Mouse (Mus musculus): Measurements from ENCODE around the gene Ccnd3. TPM values are rescaled to one million over a fixed set of nuclear protein-coding genes. Genes with fewer than 3 reads are reported as not detected.

Ccnd3 gene
- polyA plus RNA-seq, 1 experiment, result 1,622 TPM

GRCm38 (mm10) chr17:47552994-47553393, 48.1 kb downstream of the Ccnd3 start:
- Histone ChIP-seq H3K27ac (ENCODE audit: control insufficient read depth, insufficient read depth, low read length) (peak overlapping the region; percentile 39; the same call in 1 of the 2 replicates), H3K36me3 (ENCODE audit: control insufficient read depth, insufficient read depth, low read length) (peaks cover 32% of the 10 kb centered on the region), H3K4me1 (replicated peaks; ENCODE audit: control insufficient read depth, insufficient read depth, low read length) (peaks cover 50% of the 10 kb centered on the region), H3K27me3 (ENCODE audit: control insufficient read depth, insufficient read depth, low read length) (no peaks in the 10 kb centered on the region), H3K4me3 (ENCODE audit: control insufficient read depth, insufficient read depth, low read length) (no peak overlapping the region)
- peak; percentile 28 for DNase-seq
- TF ChIP-seq CTCF (IDR thresholded peaks at IDR 0.05; ENCODE audit: borderline replicate concordance, control insufficient read depth, extremely low read depth, insufficient read depth, low read length, poor library complexity) (no peak), POLR2A (IDR thresholded peaks at IDR 0.05; ENCODE audit: control insufficient read depth, extremely low read depth, insufficient read depth, low read length, poor library complexity) (no peak)

DNA sequence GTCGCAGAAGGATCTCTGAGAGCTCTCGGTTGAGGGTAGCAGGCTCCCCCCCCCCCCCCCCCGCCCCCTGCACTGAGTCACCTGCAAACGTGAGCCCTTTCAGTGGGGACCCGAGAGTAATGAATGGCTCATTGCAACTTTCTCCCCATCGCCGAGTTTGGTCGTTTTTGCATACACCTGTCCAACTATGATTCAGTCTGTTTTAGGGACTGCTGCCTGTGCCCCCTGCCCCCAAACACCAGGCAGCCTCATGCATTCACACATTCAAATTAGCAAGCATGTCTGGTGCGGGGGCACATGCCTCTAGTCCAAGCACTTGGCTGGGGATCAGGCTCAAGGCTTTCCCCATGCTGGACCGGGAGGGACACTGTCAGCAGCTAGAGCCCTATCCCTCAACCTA, 49.8 kb downstream of the Ccnd3 start:
- 67% methylated on average over 10 of the region's 10 CpGs for WGBS

DNA sequence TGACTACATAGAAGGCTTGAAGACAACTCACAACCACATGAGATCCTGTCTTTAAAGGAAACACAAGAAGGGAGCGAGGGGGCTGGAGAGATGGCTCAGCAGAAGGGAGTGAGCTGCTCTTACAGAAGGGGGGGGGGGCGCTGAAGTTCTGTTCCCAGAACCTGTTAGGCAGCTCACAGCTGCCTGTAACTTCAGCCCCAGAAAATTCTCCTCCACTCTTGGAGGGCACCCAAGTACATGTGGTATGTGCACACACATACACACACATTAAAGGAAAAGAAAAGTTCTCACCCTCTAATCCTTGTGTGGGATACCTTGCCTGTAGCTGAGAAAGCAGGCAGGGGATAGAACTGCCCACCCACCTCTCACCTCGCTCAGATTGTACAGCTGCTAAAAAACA, 52.3 kb downstream of the Ccnd3 start:
- 17% methylated on average over 3 of the region's 3 CpGs for WGBS
- Histone ChIP-seq H3K27ac (ENCODE audit: control insufficient read depth, insufficient read depth, low read length) (peak overlapping the region; percentile 66), H3K4me1 (replicated peaks; ENCODE audit: control insufficient read depth, insufficient read depth, low read length) (peaks cover 43% of the 10 kb centered on the region), H3K27me3 (ENCODE audit: control insufficient read depth, insufficient read depth, low read length) (no peaks in the 10 kb centered on the region), H3K36me3 (ENCODE audit: control insufficient read depth, insufficient read depth, low read length) (peaks cover 43% of the 10 kb centered on the region), H3K4me3 (ENCODE audit: control insufficient read depth, insufficient read depth, low read length) (no peak overlapping the region)
- TF ChIP-seq CTCF (IDR thresholded peaks at IDR 0.05; ENCODE audit: borderline replicate concordance, control insufficient read depth, extremely low read depth, insufficient read depth, low read length, poor library complexity) (no peak), POLR2A (IDR thresholded peaks at IDR 0.05; ENCODE audit: control insufficient read depth, extremely low read depth, insufficient read depth, low read length, poor library complexity) (no peak)
- DNase-seq, result no peak

More for the DNA sequence above, 49.8 kb downstream of the Ccnd3 start:
- Histone ChIP-seq H3K27me3 (ENCODE audit: control insufficient read depth, insufficient read depth, low read length) (no peaks in the 10 kb centered on the region), H3K27ac (ENCODE audit: control insufficient read depth, insufficient read depth, low read length) (peak overlapping the region; percentile 45; the same call in 1 of the 2 replicates), H3K36me3 (ENCODE audit: control insufficient read depth, insufficient read depth, low read length) (peaks cover 41% of the 10 kb centered on the region), H3K4me1 (replicated peaks; ENCODE audit: control insufficient read depth, insufficient read depth, low read length) (peaks cover 46% of the 10 kb centered on the region), H3K4me3 (ENCODE audit: control insufficient read depth, insufficient read depth, low read length) (no peak overlapping the region)
- no peak for TF ChIP-seq CTCF (IDR thresholded peaks at IDR 0.05; ENCODE audit: borderline replicate concordance, control insufficient read depth, extremely low read depth, insufficient read depth, low read length, poor library complexity)
- TF ChIP-seq POLR2A (IDR thresholded peaks at IDR 0.05; ENCODE audit: control insufficient read depth, extremely low read depth, insufficient read depth, low read length, poor library complexity), result no peak
- no peak for DNase-seq

GRCm38 (mm10) chr17:47559726-47560125, 54.9 kb downstream of the Ccnd3 start:
- no peaks in the 10 kb centered on the region for H3K27me3 ChIP-seq (ENCODE audit: control insufficient read depth, insufficient read depth, low read length)
- WGBS, result 95% methylated on average over 6 of the region's 6 CpGs

GRCm38 (mm10) chr17:47562875-47563274, 58.0 kb downstream of the Ccnd3 start:
- no peak for DNase-seq
- Histone ChIP-seq H3K4me1 (replicated peaks; ENCODE audit: control insufficient read depth, insufficient read depth, low read length) (peaks cover 24% of the 10 kb centered on the region), H3K27ac (ENCODE audit: control insufficient read depth, insufficient read depth, low read length) (no peak overlapping the region), H3K36me3 (ENCODE audit: control insufficient read depth, insufficient read depth, low read length) (peaks cover 55% of the 10 kb centered on the region), H3K4me3 (ENCODE audit: control insufficient read depth, insufficient read depth, low read length) (no peak overlapping the region), H3K27me3 (ENCODE audit: control insufficient read depth, insufficient read depth, low read length) (no peaks in the 10 kb centered on the region)
- TF ChIP-seq CTCF (IDR thresholded peaks at IDR 0.05; ENCODE audit: borderline replicate concordance, control insufficient read depth, extremely low read depth, insufficient read depth, low read length, poor library complexity), result no peak
- no peak for TF ChIP-seq POLR2A (IDR thresholded peaks at IDR 0.05; ENCODE audit: control insufficient read depth, extremely low read depth, insufficient read depth, low read length, poor library complexity)
- 93% methylated on average over 6 of the region's 6 CpGs for WGBS

More at GRCm38 (mm10) chr17:47559726-47560125, 54.9 kb downstream of the Ccnd3 start:
- Histone ChIP-seq H3K4me1 (replicated peaks; ENCODE audit: control insufficient read depth, insufficient read depth, low read length) (peaks cover 37% of the 10 kb centered on the region), H3K4me3 (ENCODE audit: control insufficient read depth, insufficient read depth, low read length) (no peak overlapping the region), H3K36me3 (ENCODE audit: control insufficient read depth, insufficient read depth, low read length) (peaks cover 63% of the 10 kb centered on the region), H3K27ac (ENCODE audit: control insufficient read depth, insufficient read depth, low read length) (no peak overlapping the region)
- DNase-seq, result no peak
- no peak for TF ChIP-seq CTCF (IDR thresholded peaks at IDR 0.05; ENCODE audit: borderline replicate concordance, control insufficient read depth, extremely low read depth, insufficient read depth, low read length, poor library complexity)
- no peak for TF ChIP-seq POLR2A (IDR thresholded peaks at IDR 0.05; ENCODE audit: control insufficient read depth, extremely low read depth, insufficient read depth, low read length, poor library complexity)

- no peak for DNase-seq
- 75% methylated on average over 5 of the region's 5 CpGs for WGBS
- H3K36me3 ChIP-seq (ENCODE audit: control insufficient read depth, insufficient read depth, low read length), result peaks cover 45% of the 10 kb centered on the region
- TF ChIP-seq POLR2A (IDR thresholded peaks at IDR 0.05; ENCODE audit: control insufficient read depth, extremely low read depth, insufficient read depth, low read length, poor library complexity) (no peak), CTCF (IDR thresholded peaks at IDR 0.05; ENCODE audit: borderline replicate concordance, control insufficient read depth, extremely low read depth, insufficient read depth, low read length, poor library complexity) (no peak)
- peaks cover 26% of the 10 kb centered on the region for H3K4me1 ChIP-seq (replicated peaks; ENCODE audit: control insufficient read depth, insufficient read depth, low read length)
- peak overlapping the region; percentile 7; the same call in 1 of the 2 replicates for H3K27ac ChIP-seq (ENCODE audit: control insufficient read depth, insufficient read depth, low read length)
- H3K4me3 ChIP-seq (ENCODE audit: control insufficient read depth, insufficient read depth, low read length), result no peak overlapping the region
- no peaks in the 10 kb centered on the region for H3K27me3 ChIP-seq (ENCODE audit: control insufficient read depth, insufficient read depth, low read length)
These were observed 59.8 kb downstream of the Ccnd3 start for GRCm38 (mm10) chr17:47564612-47565011.

GRCm38 (mm10) chr17:47566133-47566532, 61.3 kb downstream of the Ccnd3 start:
- Histone ChIP-seq H3K4me3 (ENCODE audit: control insufficient read depth, insufficient read depth, low read length) (no peak overlapping the region), H3K36me3 (ENCODE audit: control insufficient read depth, insufficient read depth, low read length) (peaks cover 49% of the 10 kb centered on the region), H3K27ac (ENCODE audit: control insufficient read depth, insufficient read depth, low read length) (no peak overlapping the region), H3K27me3 (ENCODE audit: control insufficient read depth, insufficient read depth, low read length) (no peaks in the 10 kb centered on the region), H3K4me1 (replicated peaks; ENCODE audit: control insufficient read depth, insufficient read depth, low read length) (peaks cover 22% of the 10 kb centered on the region)
- WGBS, result 81% methylated on average over 2 of the region's 2 CpGs
- no peak for DNase-seq
- no peak for TF ChIP-seq POLR2A (IDR thresholded peaks at IDR 0.05; ENCODE audit: control insufficient read depth, extremely low read depth, insufficient read depth, low read length, poor library complexity)
- TF ChIP-seq CTCF (IDR thresholded peaks at IDR 0.05; ENCODE audit: borderline replicate concordance, control insufficient read depth, extremely low read depth, insufficient read depth, low read length, poor library complexity), result no peak

All from thymus, adult 2 months (tissue).